Mouse (Mus musculus): ENCODE data around the gene Aldh1a2.

The Aldh1a2 gene

GRCm38 (mm10) chr9:71285231-71285630, 69.6 kb downstream of the Aldh1a2 start:
- in situ Hi-C loops (cut with MboI; ENCODE audit: unreplicated experiment in 2 of 2): no loop called here

- in situ Hi-C loops (cut with MboI; ENCODE audit: unreplicated experiment in 2 of 2): no loop called here
Measured at GRCm38 (mm10) chr9:71286420-71286819, 70.8 kb downstream of the Aldh1a2 start.

GRCm38 (mm10) chr9:71288738-71289137, 73.1 kb downstream of the Aldh1a2 start:
- in situ Hi-C loops (cut with MboI; ENCODE audit: unreplicated experiment in 2 of 2): no loop called here

- in situ Hi-C loops (cut with MboI; ENCODE audit: unreplicated experiment in 2 of 2): no loop called here
Measured at GRCm38 (mm10) chr9:71289810-71290209, 74.2 kb downstream of the Aldh1a2 start.

- in situ Hi-C loops (cut with MboI; ENCODE audit: unreplicated experiment in 2 of 2): no loop called here
Measured at GRCm38 (mm10) chr9:71290730-71291129, 75.1 kb downstream of the Aldh1a2 start.

- in situ Hi-C loops (cut with MboI; ENCODE audit: unreplicated experiment in 2 of 2): no loop called here
Measured at GRCm38 (mm10) chr9:71295501-71295900, 79.9 kb downstream of the Aldh1a2 start.

- in situ Hi-C loops (cut with MboI; ENCODE audit: unreplicated experiment in 2 of 2): no loop called here
Measured at GRCm38 (mm10) chr9:71303594-71303993, 88.0 kb downstream of the Aldh1a2 start.

- in situ Hi-C loops (cut with MboI; ENCODE audit: unreplicated experiment in 2 of 2): no loop called here
Measured at GRCm38 (mm10) chr9:71307106-71307789, 91.7 kb downstream of the Aldh1a2 start.

GRCm38 (mm10) chr9:71315960-71316359, 100.4 kb downstream of the Aldh1a2 start:
- in situ Hi-C loops (cut with MboI; ENCODE audit: unreplicated experiment in 2 of 2): no loop called here

- in situ Hi-C loops (cut with MboI; ENCODE audit: unreplicated experiment in 2 of 2): no loop called here
Measured at GRCm38 (mm10) chr9:71317096-71317920, 101.7 kb downstream of the Aldh1a2 start.

- in situ Hi-C loops (cut with MboI; ENCODE audit: unreplicated experiment in 2 of 2): no loop called here
Measured at GRCm38 (mm10) chr9:71317921-71318241, 102.3 kb downstream of the Aldh1a2 start.

- in situ Hi-C loops (cut with MboI; ENCODE audit: unreplicated experiment in 2 of 2): no loop called here
Measured at GRCm38 (mm10) chr9:71319776-71320175, 104.2 kb downstream of the Aldh1a2 start.

- in situ Hi-C loops (cut with MboI; ENCODE audit: unreplicated experiment in 2 of 2): no loop called here
Measured at GRCm38 (mm10) chr9:71320246-71321155, 104.9 kb downstream of the Aldh1a2 start.

GRCm38 (mm10) chr9:71321436-71321835, 105.8 kb downstream of the Aldh1a2 start:
- in situ Hi-C loops (cut with MboI; ENCODE audit: unreplicated experiment in 2 of 2): no loop called here

- in situ Hi-C loops (cut with MboI; ENCODE audit: unreplicated experiment in 2 of 2): no loop called here
Measured at GRCm38 (mm10) chr9:71321871-71322270, 106.3 kb downstream of the Aldh1a2 start.

GRCm38 (mm10) chr9:71323303-71323952, 107.8 kb downstream of the Aldh1a2 start:
- in situ Hi-C loops (cut with MboI; ENCODE audit: unreplicated experiment in 2 of 2): no loop called here

- in situ Hi-C loops (cut with MboI; ENCODE audit: unreplicated experiment in 2 of 2): no loop called here
Measured at GRCm38 (mm10) chr9:71324060-71324459, 108.5 kb downstream of the Aldh1a2 start.

- in situ Hi-C loops (cut with MboI; ENCODE audit: unreplicated experiment in 2 of 2): no loop called here
Measured at GRCm38 (mm10) chr9:71326261-71326660, 110.7 kb downstream of the Aldh1a2 start.

GRCm38 (mm10) chr9:71331661-71332060, 116.1 kb downstream of the Aldh1a2 start:
- in situ Hi-C loops (cut with MboI; ENCODE audit: unreplicated experiment in 2 of 2): no loop called here

- in situ Hi-C loops (cut with MboI; ENCODE audit: unreplicated experiment in 2 of 2): no loop called here
Measured at GRCm38 (mm10) chr9:71336674-71337073, 121.1 kb downstream of the Aldh1a2 start.

- in situ Hi-C loops (cut with MboI; ENCODE audit: unreplicated experiment in 2 of 2): no loop called here
Measured at GRCm38 (mm10) chr9:71337425-71337824, 121.8 kb downstream of the Aldh1a2 start.
